Comparison of ENCODE assay signal across 22 mouse cellular contexts in the genomic region with DNA sequence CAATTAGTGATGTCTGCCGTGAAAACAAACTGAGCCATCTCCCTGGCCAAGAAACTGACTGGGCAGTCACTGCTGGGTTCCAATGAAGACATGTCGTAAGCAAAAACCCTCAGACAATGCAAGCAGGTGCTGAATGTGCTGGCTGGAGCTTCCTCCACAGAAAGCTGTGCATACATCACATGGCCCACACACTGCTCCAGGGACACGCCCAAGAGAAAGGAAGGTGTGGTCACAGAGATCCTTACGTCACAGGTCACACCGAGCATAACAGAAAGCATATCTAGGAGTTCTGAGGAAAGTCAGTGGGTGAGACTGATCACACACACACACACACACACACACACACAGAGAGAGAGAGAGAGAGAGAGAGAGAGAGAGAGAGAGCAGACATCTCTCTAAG. TPM values are rescaled to one million over a fixed set of nuclear protein-coding genes. Genes with fewer than 3 reads are reported as not detected.
DNase-seq lines count a peak whose midpoint lies in the region; ATAC-seq and TF ChIP-seq lines count a peak whose summit lies in the region.
"Had no signal": no experiment of that assay in that cellular context is flagged by ENCODE, and none has a peak within 500 bp of the region (broad histone marks: within the 10 kb centered on the region; RNA-seq: fewer than 3 reads in every experiment).

No protein-coding gene starts in this region.

- H3K9ac ChIP-seq in stomach, postnatal 0 days (ENCODE audit: low read length) = no peak overlapping the region
- H3K9ac ChIP-seq: embryonic facial prominence, embryonic 12.5 days; forebrain, embryonic 13.5 days; forebrain, embryonic 15.5 days; forebrain, postnatal 0 days had no signal

- no peak for TF ChIP-seq POLR2A in cerebellum, adult 2 months (IDR thresholded peaks at IDR 0.05; ENCODE audit: borderline replicate concordance, insufficient read depth, low read length)

- no peaks in the 10 kb centered on the region for H3K9me3 ChIP-seq in stomach, postnatal 0 days (ENCODE audit: control insufficient read depth, low read length)
- H3K9me3 ChIP-seq: embryonic facial prominence, embryonic 10.5 days; embryonic facial prominence, embryonic 12.5 days; forebrain, embryonic 13.5 days; forebrain, embryonic 15.5 days had no signal

- WGBS in stomach, postnatal 0 days = 59% methylated on average over 5 of the region's 5 CpGs
- 80% methylated on average over 5 of the region's 5 CpGs for WGBS in cerebellum, adult 2 months

- peak; percentile 51 for ATAC-seq in granulocyte monocyte progenitor cell, adult 5-6 weeks (replicated peaks; ENCODE audit: poor library complexity, severe bottlenecking)
- ATAC-seq in stomach, postnatal 0 days (ENCODE audit: low FRiP score, low TSS enrichment) = peak; percentile 78
- ATAC-seq: CD4-positive, CD25-positive, alpha-beta regulatory T cell, adult 4 months; forebrain, embryonic 13.5 days; forebrain, embryonic 15.5 days; forebrain, postnatal 0 days; Patski had no signal

- intact Hi-C loops in gastrocnemius, adult 2 months (cut with DNase I) = no loop called here

- H3K4me1 ChIP-seq in stomach, postnatal 0 days (replicated peaks; ENCODE audit: control insufficient read depth, insufficient read depth) = no peaks in the 10 kb centered on the region
- H3K4me1 ChIP-seq in cerebellum, adult 2 months (ENCODE audit: control insufficient read depth, insufficient read depth, low read length) = peaks cover 9% of the 10 kb centered on the region
- H3K4me1 ChIP-seq: embryonic facial prominence, embryonic 12.5 days; forebrain, embryonic 13.5 days; forebrain, embryonic 15.5 days had no signal

- no peak overlapping the region for H3K27ac ChIP-seq in stomach, postnatal 0 days (replicated peaks)
- H3K27ac ChIP-seq in cerebellum, adult 2 months (ENCODE audit: insufficient read depth, low read length) = no peak overlapping the region
- H3K27ac ChIP-seq in gastrocnemius, adult 2 months = no peak overlapping the region
- H3K27ac ChIP-seq: embryonic facial prominence, embryonic 10.5 days; embryonic facial prominence, embryonic 12.5 days; forebrain, embryonic 13.5 days; forebrain, embryonic 15.5 days had no signal

- TF ChIP-seq CTCF in stomach, postnatal 0 days (IDR thresholded peaks at IDR 0.05; ENCODE audit: low read depth) = no peak
- TF ChIP-seq CTCF in cerebellum, adult 2 months (IDR thresholded peaks at IDR 0.05; ENCODE audit: borderline replicate concordance, insufficient read depth, low read depth, low read length) = no peak
- TF ChIP-seq CTCF in gastrocnemius, adult 2 months (IDR thresholded peaks at IDR 0.05) = no peak

- H3K27me3 ChIP-seq in stomach, postnatal 0 days (ENCODE audit: control insufficient read depth, insufficient read depth, low read length) = no peaks in the 10 kb centered on the region
- H3K27me3 ChIP-seq in cerebellum, adult 2 months (ENCODE audit: control insufficient read depth, insufficient read depth, low read length) = no peaks in the 10 kb centered on the region
- H3K27me3 ChIP-seq: CH12.LX; forebrain, embryonic 15.5 days had no signal

- no peak for TF ChIP-seq EP300 in stomach, postnatal 0 days (optimal IDR thresholded peaks at IDR 0.05)

- no peak overlapping the region for H3K4me2 ChIP-seq in stomach, postnatal 0 days (replicated peaks; ENCODE audit: low read depth)
- H3K4me2 ChIP-seq: embryonic facial prominence, embryonic 12.5 days; forebrain, embryonic 13.5 days; forebrain, embryonic 15.5 days had no signal

- no peaks in the 10 kb centered on the region for H3K36me3 ChIP-seq in stomach, postnatal 0 days (ENCODE audit: control insufficient read depth, insufficient read depth, low read length)
- H3K36me3 ChIP-seq: embryonic facial prominence, embryonic 10.5 days; embryonic facial prominence, embryonic 12.5 days; forebrain, embryonic 15.5 days; G1E had no signal

- H3K4me3 ChIP-seq in stomach, postnatal 0 days (ENCODE audit: low read depth, low read length) = no peak overlapping the region
- no peak overlapping the region for H3K4me3 ChIP-seq in cerebellum, adult 2 months (replicated peaks; ENCODE audit: insufficient read depth, low read depth, low read length)
- H3K4me3 ChIP-seq in gastrocnemius, adult 2 months = no peak overlapping the region
- H3K4me3 ChIP-seq: embryonic facial prominence, embryonic 10.5 days; embryonic facial prominence, embryonic 12.5 days; forebrain, embryonic 13.5 days; forebrain, embryonic 15.5 days had no signal

- DNase-seq in ZHBTc4 (ENCODE audit: low read depth, low spot score) = peak; percentile 53
- DNase-seq in stomach, postnatal 0 days (ENCODE audit: low spot score) = peak; percentile 60
- DNase-seq in cerebellum, adult 2 months = no peak
- no peak for DNase-seq in gastrocnemius, adult 2 months
- DNase-seq: adrenal gland, adult 2 months; adrenal gland, postnatal 10 days; adrenal gland, postnatal 25 days; cerebellum, adult 11 months; cerebellum, adult 18-20 months; cerebellum, adult 9-10 months; cerebellum, postnatal 10 days; cerebellum, postnatal 25 days; forebrain, postnatal 0 days had no signal

RNA-seq across cellular contexts. Expression of gene Myo18b, which starts 27.5 kb away (rescaled TPM):
- 0.06 and 0.92 TPM in 2 replicates for total RNA-seq in granulocyte monocyte progenitor cell, adult 5-6 weeks (2014; fragmentation: Nextera tagmentation)
- 1.2 and 1.9 TPM in 2 replicates for total RNA-seq in granulocyte monocyte progenitor cell, adult 5-6 weeks (2017)
- polyA plus RNA-seq in stomach, postnatal 0 days (2015; fragmentation: Nextera tagmentation; extraction: Ambion mirVana) = 0.15 and 0.17 TPM in 2 replicates
- 0.55 and 0.69 TPM in 2 replicates for polyA plus RNA-seq in cerebellum, adult 2 months (2012; rRNA removed)
- total RNA-seq in gastrocnemius, adult 2 months (2021) = 100 to 1,000 TPM; 319 to 413 TPM
- total RNA-seq: CH12.LX had no signal
- polyA plus RNA-seq: CD4-positive, CD25-positive, alpha-beta regulatory T cell, adult 4 months; G1E; Patski had no signal

Comparison
In these comparisons a context has a peak if more than half of its experiments do, and no peak if none do; other contexts are left out.
1. DNase-seq: peak in ZHBTc4 (single experiment) and stomach, postnatal 0 days (single experiment); none in cerebellum, adult 2 months (0 of 2) and gastrocnemius, adult 2 months (single experiment).
2. RNA of gene Myo18b, which starts 27.5 kb away (total RNA-seq): 319 to 413 TPM in gastrocnemius, adult 2 months; 0.06 to 1.9 TPM in granulocyte monocyte progenitor cell, adult 5-6 weeks; every median in the first group is over 100 times any median in the second.